Mouse (Mus musculus) limb, embryonic 15.5 days (tissue): ENCODE data around the gene Tubb2b. TPM values are rescaled to one million over a fixed set of nuclear protein-coding genes. Genes with fewer than 3 reads are reported as not detected.
"Not testable (repeated sequence)": the region's sequence is repeated elsewhere in the genome, so short reads cannot be mapped to it uniquely, and the experiment has no call there.

Source experiments
- ATAC-seq: fragments of 200-750 bp; cut with Nextera tagmentation; 2 replicates; pipeline ENCODE4 v1.8.0; 2017; ENCODE audit warnings: low read depth, moderate TSS enrichment; ENCODE audit not compliant: insufficient number of reproducible peaks, low FRiP score, low TSS enrichment
- H3K27ac ChIP-seq: fragments of 300-500 bp; sonication (generic); 2 replicates; pipeline ENCODE4 v1.5.1; 2015; ENCODE audit warnings: moderate library complexity, mild to moderate bottlenecking, inconsistent platforms
- H3K27me3 ChIP-seq: fragments of 300-500 bp; sonication (generic); 2 replicates; pipeline ENCODE4 v1.6.1; 2015; ENCODE audit warnings: inconsistent platforms
- H3K36me3 ChIP-seq: fragments of 300-500 bp; sonication (generic); 2 replicates; pipeline ENCODE4 v1.6.1; 2015; ENCODE audit warnings: inconsistent platforms
- H3K4me1 ChIP-seq: fragments of 300-500 bp; sonication (generic); 2 replicates; pipeline ENCODE4 v1.6.1; 2015; ENCODE audit warnings: inconsistent platforms
- H3K4me2 ChIP-seq: fragments of 300-500 bp; sonication (generic); 2 replicates; pipeline ENCODE4 v1.6.1; 2015; ENCODE audit warnings: mild to moderate bottlenecking, inconsistent platforms
- H3K4me3 ChIP-seq: fragments of 300-500 bp; sonication (generic); 2 replicates; pipeline ENCODE4 v1.5.1; 2015; ENCODE audit warnings: mild to moderate bottlenecking, inconsistent platforms
- H3K9ac ChIP-seq: fragments of 300-500 bp; sonication (generic); 2 replicates; pipeline ENCODE4 v1.6.1; 2015; ENCODE audit warnings: inconsistent platforms
- H3K9me3 ChIP-seq: fragments of 300-500 bp; sonication (generic); 2 replicates; pipeline ENCODE4 v1.6.1; 2016; ENCODE audit warnings: inconsistent platforms
- WGBS: fragments of 180-500 bp; shearing (Covaris S2); methylation state at CpG from one replicate; pipeline ENCODE4 v1.1.7; 2015; 5-methylcytosine and 5-hydroxymethylcytosine counted together
- polyA plus RNA-seq: library from polyadenylated mRNA; unstranded; fragments of >200 nt; fragmentation: Nextera tagmentation; extraction: Ambion mirVana; gene quantifications from 2 replicates; pipeline ENCODE4 v1.2.1, GENCODE M21; 2015

Tubb2b gene
- polyA plus RNA-seq, 1 experiment from 2014 or later = 33.5 TPM

DNA sequence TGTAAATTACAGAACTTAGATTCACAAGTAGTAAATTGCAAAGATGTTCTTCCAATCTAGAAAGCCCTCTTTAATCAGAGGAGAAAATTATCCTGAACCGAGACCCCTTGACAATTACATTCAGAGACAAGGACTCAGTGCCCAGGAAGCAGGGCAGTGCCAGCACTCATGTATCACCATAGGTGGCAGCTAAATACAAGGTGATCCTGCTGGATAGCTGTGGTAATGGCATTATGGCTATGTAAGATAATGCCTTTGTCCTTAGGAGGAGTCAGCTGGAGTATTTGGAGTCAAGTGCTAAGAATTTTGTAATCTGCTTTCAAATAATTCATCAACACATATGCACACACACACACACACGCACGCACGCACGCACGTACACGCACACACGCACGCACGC lies 29.0 kb downstream of the Tubb2b start:
- WGBS = 95% methylated on average over 10 of the region's 10 CpGs
- H3K27me3 ChIP-seq = no peaks in the 10 kb centered on the region
- H3K9ac ChIP-seq = no peak overlapping the region
- no peak for ATAC-seq
- no peaks in the 10 kb centered on the region for H3K36me3 ChIP-seq
- H3K9me3 ChIP-seq = no peaks in the 10 kb centered on the region
- H3K4me1 ChIP-seq = 0 out of 2 replicates have a peak, but pooled peaks cover under 1% of the 10 kb centered on the region
- no peak overlapping the region for H3K27ac ChIP-seq
- H3K4me3 ChIP-seq = no peak overlapping the region
- H3K4me2 ChIP-seq = no peak overlapping the region

GRCm38 (mm10) chr13:34100733-34101132 lies 29.5 kb downstream of the Tubb2b start:
- WGBS = 82% methylated on average over 3 of the region's 3 CpGs
- H3K4me1 ChIP-seq = 0 out of 2 replicates have a peak, but pooled peaks cover 4% of the 10 kb centered on the region
- no peak overlapping the region for H3K27ac ChIP-seq
- no peaks in the 10 kb centered on the region for H3K36me3 ChIP-seq
- H3K27me3 ChIP-seq = no peaks in the 10 kb centered on the region
- H3K4me3 ChIP-seq = no peak overlapping the region
- ATAC-seq = no peak
- no peak overlapping the region for H3K4me2 ChIP-seq
- no peaks in the 10 kb centered on the region for H3K9me3 ChIP-seq
- no peak overlapping the region for H3K9ac ChIP-seq

DNA sequence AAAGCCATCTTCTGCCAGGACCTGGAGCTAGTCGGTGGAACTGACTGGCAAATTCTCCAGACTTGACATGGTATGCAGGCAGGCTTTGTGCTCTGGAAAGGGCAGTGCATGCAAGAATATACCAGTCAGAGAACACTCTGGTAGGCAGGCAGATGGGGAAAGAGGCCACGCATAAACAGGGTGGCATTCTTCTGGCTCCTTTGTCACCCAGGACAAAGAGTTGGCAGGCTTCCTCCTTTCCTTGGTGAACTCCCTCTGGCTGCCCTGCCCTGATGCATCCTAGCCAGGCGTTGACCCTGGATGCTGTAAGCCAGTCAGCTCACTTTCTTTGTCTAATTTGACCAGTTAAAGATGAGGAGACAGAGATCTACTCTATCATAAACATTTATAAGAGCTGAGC lies 33.2 kb downstream of the Tubb2b start:
- WGBS = 79% methylated on average over 3 of the region's 3 CpGs
- 0 out of 2 replicates have a peak, but pooled peaks cover 4% of the 10 kb centered on the region for H3K4me1 ChIP-seq
- ATAC-seq = no peak
- no peaks in the 10 kb centered on the region for H3K9me3 ChIP-seq
- no peak overlapping the region for H3K9ac ChIP-seq
- no peak overlapping the region for H3K27ac ChIP-seq
- no peaks in the 10 kb centered on the region for H3K27me3 ChIP-seq
- no peak overlapping the region for H3K4me2 ChIP-seq
- no peaks in the 10 kb centered on the region for H3K36me3 ChIP-seq
- no peak overlapping the region for H3K4me3 ChIP-seq

DNA sequence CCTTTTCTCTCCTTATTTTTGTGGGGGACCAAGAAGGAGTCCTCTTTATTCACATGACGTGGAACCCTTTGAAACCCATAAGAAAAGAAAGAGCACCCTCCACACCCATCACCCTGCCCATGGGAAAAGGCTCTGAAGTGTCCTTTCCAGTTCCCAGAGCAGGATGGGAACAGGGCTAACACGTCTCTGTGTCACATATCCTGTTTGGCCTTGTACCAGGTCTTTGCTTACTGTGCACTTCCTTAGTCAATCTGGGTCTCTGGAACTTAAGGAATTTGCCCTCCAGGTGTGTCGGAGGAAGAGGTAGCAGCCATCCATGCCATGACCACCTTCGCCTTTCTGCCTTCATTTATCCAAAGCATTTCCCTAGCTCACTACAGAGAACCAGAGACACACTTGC lies 33.8 kb downstream of the Tubb2b start:
- H3K27me3 ChIP-seq = no peaks in the 10 kb centered on the region
- H3K36me3 ChIP-seq = no peaks in the 10 kb centered on the region
- no peaks in the 10 kb centered on the region for H3K9me3 ChIP-seq
- H3K27ac ChIP-seq = 0 out of 2 replicates have a peak overlapping the region, but pooled peaks have one; percentile 17
- H3K9ac ChIP-seq = no peak overlapping the region
- WGBS = 56% methylated on average over 4 of the region's 4 CpGs
- 0 out of 2 replicates have a peak, but pooled peaks cover 4% of the 10 kb centered on the region for H3K4me1 ChIP-seq
- no peak overlapping the region for H3K4me3 ChIP-seq
- H3K4me2 ChIP-seq = no peak overlapping the region
- no peak for ATAC-seq

DNA sequence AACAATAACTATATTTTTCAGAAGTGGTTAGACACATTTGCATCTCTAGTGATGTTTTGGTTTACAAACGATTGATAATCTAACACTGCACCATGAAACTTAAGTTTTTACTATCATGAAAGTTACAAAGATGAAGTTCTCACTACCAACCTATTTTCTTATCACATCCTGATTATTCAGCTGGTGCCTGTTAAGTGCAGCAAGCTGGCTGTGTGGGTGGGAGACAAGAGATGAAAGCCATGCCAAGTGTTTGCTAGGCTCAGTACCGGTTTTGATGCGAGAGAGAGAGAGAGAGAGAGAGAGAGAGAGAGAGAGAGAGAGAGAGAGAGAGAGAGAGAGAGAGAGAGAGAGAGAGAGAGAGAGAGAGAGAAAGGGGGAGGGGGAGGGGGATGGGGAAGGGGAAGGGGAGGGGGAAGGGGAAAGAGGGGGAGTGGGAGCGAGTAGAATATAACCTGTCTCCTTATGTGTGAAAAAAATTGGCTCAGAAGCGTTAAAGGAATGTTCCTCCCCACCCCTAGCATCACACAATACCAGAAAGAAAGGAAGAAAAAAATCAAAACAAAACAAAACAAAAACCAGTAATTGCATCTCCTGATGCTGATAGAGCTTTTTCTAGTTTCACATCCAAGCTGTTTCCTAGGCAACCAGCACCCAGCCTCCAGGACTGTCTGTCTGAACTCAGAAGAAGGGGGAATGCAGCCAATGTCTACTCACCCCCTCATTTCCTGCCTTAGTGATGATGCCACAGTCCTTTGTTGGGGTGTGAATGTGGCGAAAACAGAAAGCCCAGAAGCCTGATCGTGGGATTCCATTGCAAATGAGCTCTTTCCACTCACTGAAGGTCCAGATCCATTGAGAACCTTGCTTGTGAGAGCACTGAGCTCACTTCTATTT lies 34.5 kb downstream of the Tubb2b start:
- no peak overlapping the region for H3K4me2 ChIP-seq
- peak overlapping the region; percentile 17; the same call in 1 of the 2 replicates for H3K27ac ChIP-seq
- no peaks in the 10 kb centered on the region for H3K9me3 ChIP-seq
- ATAC-seq = no peak
- H3K4me1 ChIP-seq = 0 out of 2 replicates have a peak, but pooled peaks cover 4% of the 10 kb centered on the region
- WGBS = 47% methylated on average over 7 of the region's 7 CpGs
- no peak overlapping the region for H3K4me3 ChIP-seq
- H3K36me3 ChIP-seq = no peaks in the 10 kb centered on the region
- H3K9ac ChIP-seq = no peak overlapping the region
- H3K27me3 ChIP-seq = no peaks in the 10 kb centered on the region

GRCm38 (mm10) chr13:34089358-34089757 lies 40.9 kb downstream of the Tubb2b start:
- H3K9me3 ChIP-seq = no peaks in the 10 kb centered on the region
- H3K36me3 ChIP-seq = no peaks in the 10 kb centered on the region
- H3K27ac ChIP-seq = no peak overlapping the region
- ATAC-seq = no peak
- 62% methylated on average over 3 of the region's 3 CpGs for WGBS
- no peaks in the 10 kb centered on the region for H3K27me3 ChIP-seq
- H3K4me1 ChIP-seq = peaks cover under 1% of the 10 kb centered on the region; the same call in 1 of the 2 replicates
- no peak overlapping the region for H3K4me3 ChIP-seq
- no peak overlapping the region for H3K4me2 ChIP-seq
- H3K9ac ChIP-seq = no peak overlapping the region

GRCm38 (mm10) chr13:34088871-34089288 lies 41.4 kb downstream of the Tubb2b start:
- Histone ChIP-seq H3K9me3 (no peaks in the 10 kb centered on the region), H3K36me3 (no peaks in the 10 kb centered on the region), H3K27ac (no peak overlapping the region), H3K9ac (no peak overlapping the region), H3K4me2 (no peak overlapping the region), H3K4me1 (peaks cover 5% of the 10 kb centered on the region; the same call in 1 of the 2 replicates), H3K4me3 (no peak overlapping the region), H3K27me3 (no peaks in the 10 kb centered on the region)
- 62% methylated on average over 7 of the region's 7 CpGs for WGBS
- ATAC-seq = no peak

DNA sequence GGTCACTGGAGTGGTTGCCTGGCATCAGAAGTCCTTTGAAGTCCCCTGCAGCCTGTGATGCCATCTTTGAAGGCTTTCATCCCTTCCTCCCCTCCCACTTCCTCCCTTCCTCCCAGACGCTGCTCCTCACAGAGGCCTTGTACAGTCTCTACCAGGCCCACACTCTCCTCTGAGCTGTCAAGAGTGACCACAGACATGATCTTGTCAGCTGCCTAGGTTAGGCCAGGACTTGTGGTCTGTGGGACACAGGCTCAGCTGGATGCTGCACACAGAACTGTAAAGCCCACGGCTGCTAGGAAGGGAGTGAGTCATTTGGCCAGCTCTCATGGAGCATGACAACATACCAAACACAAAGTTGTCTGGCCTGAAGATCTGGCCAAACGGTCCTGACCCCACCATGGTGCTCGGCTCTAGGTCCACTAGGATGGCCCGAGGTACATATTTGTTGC lies 42.0 kb downstream of the Tubb2b start:
- not testable (repeated sequence) for H3K4me3 ChIP-seq, H3K4me1 ChIP-seq, H3K36me3 ChIP-seq, H3K9me3 ChIP-seq, H3K4me2 ChIP-seq, ATAC-seq, H3K27me3 ChIP-seq, H3K9ac ChIP-seq, H3K27ac ChIP-seq
- WGBS = 58% methylated on average over 5 of the region's 5 CpGs

GRCm38 (mm10) chr13:34087052-34087812 lies 43.0 kb downstream of the Tubb2b start:
- ATAC-seq = no peak
- Histone ChIP-seq H3K36me3 (no peaks in the 10 kb centered on the region), H3K27me3 (no peaks in the 10 kb centered on the region), H3K4me2 (no peak overlapping the region), H3K27ac (0 out of 2 replicates have a peak overlapping the region, but pooled peaks have one; percentile 0), H3K4me3 (no peak overlapping the region), H3K4me1 (peaks cover 8% of the 10 kb centered on the region; the same call in 1 of the 2 replicates), H3K9ac (no peak overlapping the region), H3K9me3 (no peaks in the 10 kb centered on the region)
- 51% methylated on average over 7 of the region's 7 CpGs for WGBS

- no peaks in the 10 kb centered on the region for H3K9me3 ChIP-seq
- H3K4me1 ChIP-seq = peaks cover 8% of the 10 kb centered on the region; the same call in 1 of the 2 replicates
- no peak overlapping the region for H3K9ac ChIP-seq
- WGBS = 49% methylated on average over 9 of the region's 9 CpGs
- no peaks in the 10 kb centered on the region for H3K27me3 ChIP-seq
- H3K4me2 ChIP-seq = no peak overlapping the region
- H3K4me3 ChIP-seq = no peak overlapping the region
- H3K36me3 ChIP-seq = no peaks in the 10 kb centered on the region
- ATAC-seq = no peak
- peak overlapping the region; percentile 82 for H3K27ac ChIP-seq
Observed at GRCm38 (mm10) chr13:34084026-34084750, 46.1 kb downstream of the Tubb2b start.

DNA sequence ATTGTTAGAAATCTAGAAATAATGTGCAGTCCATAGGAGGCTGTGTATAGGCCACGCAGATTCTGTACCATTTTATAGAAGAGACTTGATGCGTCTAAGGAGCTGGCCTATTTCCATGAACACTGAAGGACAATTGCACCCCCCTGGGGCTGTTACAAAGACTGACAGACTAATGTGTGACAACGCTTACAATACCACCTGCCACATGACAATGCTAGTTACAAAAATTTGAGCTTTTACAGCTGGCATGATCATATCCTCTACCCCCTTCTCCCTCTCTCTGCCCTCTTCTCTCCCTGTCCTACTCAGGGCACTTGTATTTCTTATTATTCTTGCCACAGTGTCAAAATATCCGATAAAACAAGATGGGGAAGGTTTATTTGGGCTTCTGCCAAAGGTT lies 48.3 kb downstream of the Tubb2b start:
- H3K36me3 ChIP-seq = no peaks in the 10 kb centered on the region
- H3K4me3 ChIP-seq = no peak overlapping the region
- no peak overlapping the region for H3K27ac ChIP-seq
- H3K4me1 ChIP-seq = peaks cover 22% of the 10 kb centered on the region
- H3K9me3 ChIP-seq = no peaks in the 10 kb centered on the region
- 77% methylated on average over 4 of the region's 4 CpGs for WGBS
- no peaks in the 10 kb centered on the region for H3K27me3 ChIP-seq
- no peak overlapping the region for H3K9ac ChIP-seq
- H3K4me2 ChIP-seq = no peak overlapping the region
- no peak for ATAC-seq
